Comparison of ENCODE assay signal across 16 mouse cellular contexts in the genomic region with DNA sequence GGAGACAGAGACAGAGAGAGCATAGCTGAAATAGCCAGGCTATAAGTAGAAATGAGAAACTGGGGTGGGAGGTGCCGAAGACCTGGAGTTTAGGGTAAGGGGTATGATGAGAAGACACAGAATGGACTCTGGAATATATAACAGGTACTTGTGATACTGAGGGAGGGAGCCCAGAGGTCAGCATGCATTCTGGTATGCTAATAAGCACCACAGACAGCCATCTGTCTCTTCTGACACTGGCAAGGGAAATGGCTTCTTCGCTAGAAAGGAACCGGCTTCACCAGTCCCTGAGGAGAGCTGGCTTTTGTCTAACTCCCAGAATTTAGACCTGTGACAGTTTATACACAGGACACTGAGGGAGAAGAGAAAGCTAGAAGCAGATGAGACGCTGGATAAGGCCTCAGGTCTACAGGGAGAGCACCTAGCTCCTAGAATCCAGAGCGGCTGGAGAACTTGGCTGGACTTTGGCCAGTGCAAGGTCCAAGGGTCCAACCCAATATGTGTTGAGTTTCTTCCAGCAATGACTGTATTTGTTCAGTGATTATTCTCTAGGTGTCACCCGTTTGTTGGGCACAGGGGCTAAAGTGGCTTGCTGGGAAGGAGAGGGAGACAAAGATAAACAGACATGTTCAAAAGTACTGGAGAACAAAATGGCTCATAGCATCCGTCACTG.
DNase-seq lines count a peak whose midpoint lies in the region; ATAC-seq and TF ChIP-seq lines count a peak whose summit lies in the region.
"Had no signal": no experiment of that assay in that cellular context is flagged by ENCODE, and none has a peak within 500 bp of the region (broad histone marks: within the 10 kb centered on the region; RNA-seq: fewer than 3 reads in every experiment).

No protein-coding gene starts in this region.

- no peak for TF ChIP-seq CTCF in liver, adult 2 months (IDR thresholded peaks at IDR 0.05; ENCODE audit: low read depth, low read length)
- TF ChIP-seq CTCF in hindbrain, postnatal 0 days (IDR thresholded peaks at IDR 0.05; ENCODE audit: low read depth), result no peak

- TF ChIP-seq POLR2A in liver, adult 2 months (IDR thresholded peaks at IDR 0.05; ENCODE audit: extremely low read depth, insufficient read depth, low read length), result no peak

- intact Hi-C loops in heart, postnatal 25 days (cut with DNase I), result no loop called here

- H3K27ac ChIP-seq in liver, adult 2 months (replicated peaks; ENCODE audit: insufficient read depth, low read depth, low read length), result peak overlapping the region; percentile 80
- no peak overlapping the region; the same call in 1 of the 2 replicates for H3K27ac ChIP-seq in hindbrain, postnatal 0 days
- no peak overlapping the region for H3K27ac ChIP-seq in stomach, embryonic 15.5 days
- H3K27ac ChIP-seq: liver, embryonic 15.5 days; macrophage had no signal

- WGBS in liver, adult 2 months, result 32% methylated on average over 7 of the region's 7 CpGs
- WGBS in hindbrain, postnatal 0 days, result 53% methylated on average over 7 of the region's 7 CpGs
- WGBS in stomach, embryonic 15.5 days, result 49% methylated on average over 7 of the region's 7 CpGs

- no peak overlapping the region for H3K4me3 ChIP-seq in liver, adult 2 months (ENCODE audit: insufficient read depth, low read depth, low read length)
- H3K4me3 ChIP-seq in hindbrain, postnatal 0 days (ENCODE audit: low read length), result no peak overlapping the region
- no peak overlapping the region for H3K4me3 ChIP-seq in stomach, embryonic 15.5 days (replicated peaks)
- H3K4me3 ChIP-seq: liver, embryonic 15.5 days; myocyte had no signal

- H3K4me2 ChIP-seq in hindbrain, postnatal 0 days (ENCODE audit: low read depth, low read length), result no peak overlapping the region
- H3K4me2 ChIP-seq in stomach, embryonic 15.5 days, result no peak overlapping the region
- H3K4me2 ChIP-seq: liver, embryonic 15.5 days had no signal

- ATAC-seq in hindbrain, postnatal 0 days, result no peak
- peak; percentile 56; the same call in 1 of the 2 replicates for ATAC-seq in stomach, embryonic 15.5 days (ENCODE audit: insufficient read depth, low FRiP score, low read depth)
- ATAC-seq: forebrain, postnatal 0 days; Patski had no signal

- H3K9ac ChIP-seq in liver, adult 2 months (ENCODE audit: low read depth, low read length), result peak overlapping the region; percentile 33; the same call in 1 of the 2 replicates
- no peak overlapping the region for H3K9ac ChIP-seq in hindbrain, postnatal 0 days (replicated peaks; ENCODE audit: low read length)
- no peak overlapping the region for H3K9ac ChIP-seq in stomach, embryonic 15.5 days
- H3K9ac ChIP-seq: forebrain, postnatal 0 days; liver, embryonic 15.5 days had no signal

- H3K27me3 ChIP-seq in liver, adult 2 months (ENCODE audit: control insufficient read depth, insufficient read depth, low read length), result no peaks in the 10 kb centered on the region
- no peaks in the 10 kb centered on the region for H3K27me3 ChIP-seq in hindbrain, postnatal 0 days (ENCODE audit: insufficient read depth, low read length)
- no peaks in the 10 kb centered on the region for H3K27me3 ChIP-seq in stomach, embryonic 15.5 days (replicated peaks)
- H3K27me3 ChIP-seq: CH12.LX; liver, embryonic 15.5 days had no signal

- DNase-seq in liver, adult 2 months (ENCODE audit: extremely low read depth, low read depth, low spot score), result peak; percentile 93
- no peak for DNase-seq in liver
- peak; percentile 39 for DNase-seq in hindbrain, postnatal 0 days (ENCODE audit: low spot score)
- DNase-seq in kidney, postnatal 14 days, result peak; percentile 42
- DNase-seq in heart, postnatal 25 days (ENCODE audit: low spot score), result no peak
- DNase-seq in lung, adult 18-20 months, result no peak
- DNase-seq in frontal cortex, postnatal 36 days (ENCODE audit: low spot score in 2 of 2), result no peak
- DNase-seq: adrenal gland, adult 2 months; forebrain, postnatal 0 days; gastrocnemius, postnatal 36 days had no signal

- no peaks in the 10 kb centered on the region for H3K79me2 ChIP-seq in liver, adult 2 months (ENCODE audit: control insufficient read depth, insufficient read depth, low read length)

- H3K4me1 ChIP-seq in liver, adult 2 months (ENCODE audit: control insufficient read depth, insufficient read depth, low read length), result peaks cover 14% of the 10 kb centered on the region
- no peaks in the 10 kb centered on the region for H3K4me1 ChIP-seq in hindbrain, postnatal 0 days (ENCODE audit: insufficient read depth, low read length)
- no peaks in the 10 kb centered on the region for H3K4me1 ChIP-seq in stomach, embryonic 15.5 days
- H3K4me1 ChIP-seq: liver, embryonic 15.5 days had no signal

- H3K9me3 ChIP-seq in hindbrain, postnatal 0 days (ENCODE audit: low read length), result peaks cover 4% of the 10 kb centered on the region; the same call in 1 of the 2 replicates
- no peaks in the 10 kb centered on the region for H3K9me3 ChIP-seq in stomach, embryonic 15.5 days
- H3K9me3 ChIP-seq: liver, embryonic 15.5 days had no signal

- no peaks in the 10 kb centered on the region for H3K36me3 ChIP-seq in liver, adult 2 months (ENCODE audit: control insufficient read depth, insufficient read depth, low read length)
- no peaks in the 10 kb centered on the region for H3K36me3 ChIP-seq in hindbrain, postnatal 0 days (ENCODE audit: insufficient read depth, low read length)
- H3K36me3 ChIP-seq in stomach, embryonic 15.5 days, result no peaks in the 10 kb centered on the region
- H3K36me3 ChIP-seq: liver, embryonic 15.5 days had no signal

Comparison
In these comparisons a context has a peak if more than half of its experiments do, and no peak if none do; other contexts are left out.
1. DNase-seq: peak in liver, adult 2 months (single experiment), hindbrain, postnatal 0 days (single experiment) and kidney, postnatal 14 days (single experiment); none in liver (single experiment), heart, postnatal 25 days (single experiment), lung, adult 18-20 months (0 of 2) and frontal cortex, postnatal 36 days (0 of 2).